Mouse (Mus musculus) gastrocnemius, adult 2 months (tissue): ENCODE data around the gene Rint1. TPM values are rescaled to one million over a fixed set of nuclear protein-coding genes. Genes with fewer than 3 reads are reported as not detected.

Source experiments
- DNase-seq: peaks from one replicate; pipeline ENCODE4 v3.0.0; 2022
- H3K27ac ChIP-seq: fragments of 200-600 bp; 2 replicates; pipeline ENCODE4 v1.8.1; 2022; ENCODE audit warnings: mild to moderate bottlenecking
- H3K4me3 ChIP-seq: fragments of 200-600 bp; 2 replicates; pipeline ENCODE4 v1.8.1; 2022; ENCODE audit warnings: mild to moderate bottlenecking, moderate library complexity
- CTCF ChIP-seq: fragments of 200-600 bp; IDR thresholded peaks from 2 replicates; pipeline ENCODE4 v1.8.1; 2022; ENCODE audit warnings: antibody characterized with exemption, mild to moderate bottlenecking, moderate library complexity
- intact Hi-C: fragments of 180-260 bp; cut with DNase I; formaldehyde crosslinking; loops from one replicate; pipeline ENCODE4 v1.15.1; 2025
- long read RNA-seq, 2 experiments: library from polyadenylated mRNA; stranded (forward); transcript quantifications; one replicate each; pipeline ENCODE4 v2.0.0; 2021
- total RNA-seq, 2 experiments: library from RNA; stranded (reverse); gene quantifications; 2 replicates each; pipeline ENCODE4 v1.2.3; 2021

The Rint1 gene
- 1 to 10 TPM; 7.9 to 8.1 TPM for total RNA-seq
- long read RNA-seq, experiment 1, partial matches to known transcripts: 0 of 10 reads
- long read RNA-seq, experiment 1, other reads (novel, unspliced or antisense): 4 of 10 reads
- long read RNA-seq, experiment 2, transcript Rint1-201 (15 exons, 3,298 nt): major isoform, 6 of 10 reads
- long read RNA-seq, experiment 2, partial matches to known transcripts: 2 of 10 reads
- long read RNA-seq, experiment 2, other reads (novel, unspliced or antisense): 1 of 10 reads

DNA sequence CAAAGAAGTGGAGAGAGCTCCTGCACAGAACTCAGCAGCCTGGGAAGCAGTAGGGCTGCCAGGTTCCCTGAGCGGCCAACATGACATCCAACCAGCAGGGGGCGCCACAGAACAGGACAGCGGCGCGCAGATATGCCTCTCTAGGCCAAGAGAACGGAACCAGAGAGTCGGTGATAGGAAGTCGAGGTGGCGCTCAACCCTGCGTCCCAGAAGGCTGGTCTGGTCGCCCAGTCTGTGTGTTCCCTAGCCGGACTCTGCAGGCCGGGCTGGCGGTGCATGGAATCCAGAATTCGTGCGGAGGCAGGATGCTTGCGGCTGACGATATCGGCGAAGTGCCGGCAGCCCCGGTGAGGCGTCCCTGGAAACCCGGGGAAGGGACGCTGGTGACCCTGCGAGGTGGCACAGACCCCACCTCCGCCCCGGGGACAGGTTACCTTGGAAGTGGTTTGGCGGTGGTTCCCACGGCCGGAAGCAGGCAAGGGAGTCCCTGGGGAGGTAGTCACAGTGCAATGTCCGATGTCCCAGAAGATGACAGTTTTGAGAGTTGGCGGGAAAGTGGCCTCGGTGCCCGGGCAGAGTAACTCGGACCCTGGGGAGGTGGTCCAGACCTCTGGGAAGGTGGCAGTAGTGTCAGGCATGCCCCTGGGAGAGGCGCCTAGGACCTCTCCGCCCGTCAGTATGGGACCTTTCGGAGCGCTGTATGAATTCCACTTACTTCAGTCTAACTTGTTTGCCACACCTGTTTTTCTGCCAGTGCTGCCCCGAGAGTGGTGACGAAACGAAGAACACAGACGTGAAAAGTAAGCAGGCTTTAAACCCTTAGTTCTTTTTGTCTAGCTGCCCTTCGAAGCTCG is at the start of gene Rint1:
Gene Rint1 (plus strand): TSS at position 176 of the 854 bp plus-strand sequence.
- intact Hi-C loops: loop anchor here (1.0 kb wide), 1 partner anchor 75 kb away; no protein-coding TSS in a partner anchor
- H3K27ac ChIP-seq: peak within 1 kb of the TSS; percentile 91

DNA sequence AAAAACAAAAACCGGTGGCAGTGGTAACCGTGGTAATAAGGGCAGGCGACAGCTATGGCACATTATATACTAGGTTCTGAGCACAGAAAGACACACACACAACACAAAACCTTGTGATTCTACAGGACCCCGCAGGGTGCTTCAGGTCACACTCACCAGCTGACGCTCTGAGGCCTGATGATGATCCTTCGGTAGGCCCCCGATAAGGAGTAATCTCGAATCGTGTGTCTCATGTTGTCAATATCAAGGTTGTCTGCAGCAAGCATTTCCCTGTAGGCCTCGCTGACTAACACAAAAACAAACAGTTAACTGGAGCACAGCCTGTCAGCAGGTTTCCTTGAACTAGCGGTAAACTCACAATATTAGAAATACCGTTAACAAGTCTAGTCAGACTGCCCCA is 44.2 kb upstream of the Rint1 start:
- H3K4me3 ChIP-seq: no peak overlapping the region
- no peak for DNase-seq
- no peak for TF ChIP-seq CTCF
- no peak overlapping the region for H3K27ac ChIP-seq
- intact Hi-C loops: no loop called here

More for the DNA sequence above, at the start of gene Rint1:
- H3K4me3 ChIP-seq: peak within 1 kb of the TSS; percentile 94
- DNase-seq: peak; percentile 95
- TF ChIP-seq CTCF: peak; percentile 100

DNA sequence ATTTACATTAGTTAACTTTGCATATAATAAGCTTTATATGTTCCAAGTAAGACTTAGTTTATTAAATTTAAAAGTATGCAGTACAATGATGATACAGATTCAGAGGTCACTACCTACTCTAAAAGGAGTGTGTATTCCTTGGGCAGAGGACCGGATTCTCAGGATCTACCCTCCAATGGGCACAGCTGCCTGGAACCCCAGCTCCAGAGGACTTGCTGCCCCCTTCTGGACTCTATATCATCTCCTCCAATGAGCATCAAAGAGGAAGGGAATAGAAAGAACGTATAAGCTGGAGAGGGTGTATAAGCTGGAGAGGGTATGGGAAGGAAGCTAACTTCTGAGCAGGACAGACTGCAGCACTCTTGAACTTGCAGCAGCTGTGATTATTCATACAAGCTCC is 37.6 kb upstream of the Rint1 start:
- no peak overlapping the region for H3K4me3 ChIP-seq
- peak; percentile 23 for TF ChIP-seq CTCF
- H3K27ac ChIP-seq: no peak overlapping the region
- DNase-seq: no peak
- intact Hi-C loops: loop anchor here (10.0 kb wide), 1 partner anchor 75 kb away; no protein-coding TSS in a partner anchor

DNA sequence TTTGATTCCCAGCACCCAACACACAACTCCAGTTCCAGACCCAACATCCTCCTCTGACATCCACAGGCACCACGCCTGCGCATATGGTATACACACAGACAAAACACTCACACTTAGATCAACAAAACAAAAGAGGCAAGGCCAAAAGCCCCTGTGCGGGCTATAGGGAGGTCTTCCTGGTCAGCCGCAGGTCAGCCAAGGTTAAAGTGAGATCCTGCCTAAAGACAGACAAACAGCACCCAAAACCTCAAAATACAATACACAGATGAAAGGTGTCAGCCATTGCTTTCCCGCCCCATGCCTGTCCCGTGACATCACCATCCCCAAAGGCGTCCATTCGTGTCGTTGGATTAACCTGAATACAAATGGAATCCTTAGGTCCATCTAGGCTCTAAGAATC is 31.9 kb upstream of the Rint1 start:
- intact Hi-C loops: loop anchor here (10.0 kb wide), 1 partner anchor 81 kb away; no protein-coding TSS in a partner anchor
- no peak overlapping the region for H3K4me3 ChIP-seq
- no peak for TF ChIP-seq CTCF
- H3K27ac ChIP-seq: no peak overlapping the region
- DNase-seq: no peak

DNA sequence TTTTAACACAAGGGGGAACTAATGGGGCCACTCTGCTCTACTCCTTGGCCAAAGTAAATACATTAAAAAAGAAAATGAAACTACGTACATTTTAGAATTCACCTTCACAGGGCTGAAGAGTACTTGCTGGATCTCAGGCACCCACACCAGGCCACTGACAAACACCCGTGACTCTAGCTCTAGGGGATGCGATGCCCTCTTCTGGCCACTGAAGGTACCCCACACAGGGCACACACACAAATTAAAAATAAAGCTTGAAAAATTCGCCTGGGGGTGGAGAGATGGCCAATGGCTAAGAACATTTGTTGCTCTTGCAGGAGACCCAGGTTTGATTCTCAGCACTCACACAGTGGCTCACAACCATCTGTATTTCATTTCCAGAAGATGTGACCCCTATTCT is 31.1 kb upstream of the Rint1 start:
- no peak for DNase-seq
- Histone ChIP-seq H3K27ac (no peak overlapping the region), H3K4me3 (no peak overlapping the region)
- intact Hi-C loops: loop anchor here (10.0 kb wide), 1 partner anchor 82 kb away; no protein-coding TSS in a partner anchor
- TF ChIP-seq CTCF: 0 out of 2 replicates have a peak, but pooled peaks have one; percentile 1

DNA sequence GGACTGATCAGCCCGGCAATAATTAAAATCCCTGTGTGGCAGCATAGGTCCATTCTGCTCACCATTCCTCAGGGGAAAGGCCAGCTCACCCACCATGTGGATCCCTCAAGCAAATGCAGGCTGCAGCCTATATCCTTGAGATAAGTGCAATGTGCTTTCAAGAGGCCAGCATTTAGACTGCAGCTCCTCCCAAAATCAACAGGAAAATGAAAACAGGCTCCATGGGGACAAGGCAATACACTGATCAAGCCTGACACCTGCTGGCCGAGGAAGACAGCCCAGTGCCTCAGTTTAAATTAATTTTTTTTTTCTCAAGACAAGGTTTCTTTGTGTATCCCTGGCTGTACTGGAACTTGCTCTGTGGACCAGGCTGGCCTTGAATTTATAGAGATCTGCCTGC is 28.9 kb upstream of the Rint1 start:
- Histone ChIP-seq H3K27ac (no peak overlapping the region), H3K4me3 (no peak overlapping the region)
- DNase-seq: peak; percentile 25
- peak; percentile 61 for TF ChIP-seq CTCF
- intact Hi-C loops: loop anchor here (10.0 kb wide), 1 partner anchor 84 kb away; no protein-coding TSS in a partner anchor

DNA sequence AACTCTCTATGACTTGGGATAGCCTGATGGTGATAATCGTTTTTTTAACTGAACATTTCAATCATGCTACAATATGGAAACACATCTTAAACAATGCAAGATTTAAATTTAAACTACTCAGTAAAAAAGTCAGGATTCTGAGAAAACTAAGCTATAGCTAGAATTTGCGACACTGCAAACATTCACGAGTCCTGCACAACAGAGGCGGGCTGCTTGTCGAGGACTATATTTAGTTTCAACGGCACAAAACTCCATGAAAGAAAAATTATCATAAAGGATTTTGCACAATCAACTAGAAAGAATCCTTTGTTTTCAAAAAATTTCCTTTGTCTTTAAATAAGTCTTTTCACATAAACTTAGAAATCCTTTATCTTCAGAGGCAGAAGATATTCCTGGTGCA is 25.0 kb upstream of the Rint1 start:
- TF ChIP-seq CTCF: no peak
- Histone ChIP-seq H3K27ac (no peak overlapping the region), H3K4me3 (no peak overlapping the region)
- no peak for DNase-seq
- intact Hi-C loops: no loop called here

DNA sequence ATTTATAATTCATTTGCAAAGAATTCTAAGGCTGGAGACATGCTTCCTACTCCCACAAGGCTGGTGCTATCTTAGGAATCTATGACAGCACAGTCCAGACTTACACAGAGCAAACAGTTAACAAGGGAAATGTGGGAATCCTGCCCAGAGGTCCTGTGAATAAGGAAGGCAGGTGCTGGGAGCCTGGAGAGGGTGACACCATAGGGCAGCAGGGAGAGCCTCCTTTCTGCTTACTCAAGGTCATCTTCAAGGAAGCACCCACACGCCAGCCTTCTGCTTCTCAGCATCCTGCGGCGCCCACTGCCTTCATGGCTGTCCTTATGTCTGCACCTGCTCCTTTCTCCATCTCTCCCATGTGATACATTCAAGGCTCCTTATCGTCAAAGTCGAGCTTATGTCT is 23.0 kb upstream of the Rint1 start:
- DNase-seq: no peak
- Histone ChIP-seq H3K4me3 (no peak overlapping the region), H3K27ac (no peak overlapping the region)
- no peak for TF ChIP-seq CTCF
- intact Hi-C loops: no loop called here

DNA sequence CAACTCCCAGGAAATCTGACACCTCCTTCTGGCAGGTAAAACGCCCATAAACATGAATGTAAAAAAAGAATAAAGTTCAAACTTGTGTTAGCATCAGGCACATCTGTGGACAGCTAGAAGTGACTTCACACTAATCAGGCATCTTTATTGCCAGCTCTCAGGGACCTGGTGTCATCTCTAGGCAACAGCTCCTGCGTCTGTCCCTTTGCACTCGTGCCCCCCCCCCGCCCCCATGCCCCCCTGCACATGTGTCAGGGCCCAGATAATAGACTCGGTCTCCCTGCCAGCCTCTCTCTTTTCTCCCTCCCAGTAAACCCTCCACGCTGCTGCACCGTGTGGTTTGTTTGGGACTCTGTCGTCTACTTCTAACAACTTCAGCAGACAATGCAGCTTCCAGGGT is 16.4 kb upstream of the Rint1 start:
- no peak for DNase-seq
- Histone ChIP-seq H3K27ac (no peak overlapping the region), H3K4me3 (no peak overlapping the region)
- intact Hi-C loops: no loop called here
- TF ChIP-seq CTCF: no peak

DNA sequence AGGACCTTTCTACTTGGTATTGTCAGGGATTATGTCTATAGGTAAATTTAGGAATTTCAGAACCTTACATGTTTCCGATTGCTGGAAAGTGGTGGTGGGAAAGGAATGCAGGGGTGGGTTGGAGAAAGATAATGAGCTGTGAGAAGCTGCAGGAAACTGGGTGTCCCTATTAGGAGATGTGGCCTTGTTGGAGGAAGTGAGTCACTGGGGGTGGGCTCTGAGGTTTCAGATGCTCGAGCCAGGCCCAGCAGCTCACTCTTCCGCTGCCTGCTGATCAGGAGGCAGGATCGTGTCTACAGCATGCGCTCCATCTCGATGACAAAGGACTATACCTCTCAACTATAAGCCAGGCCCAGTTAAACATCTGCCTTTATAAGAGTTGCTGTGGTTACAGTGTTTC is 13.3 kb upstream of the Rint1 start:
- no peak for DNase-seq
- TF ChIP-seq CTCF: no peak
- Histone ChIP-seq H3K4me3 (no peak overlapping the region), H3K27ac (no peak overlapping the region)
- intact Hi-C loops: no loop called here

DNA sequence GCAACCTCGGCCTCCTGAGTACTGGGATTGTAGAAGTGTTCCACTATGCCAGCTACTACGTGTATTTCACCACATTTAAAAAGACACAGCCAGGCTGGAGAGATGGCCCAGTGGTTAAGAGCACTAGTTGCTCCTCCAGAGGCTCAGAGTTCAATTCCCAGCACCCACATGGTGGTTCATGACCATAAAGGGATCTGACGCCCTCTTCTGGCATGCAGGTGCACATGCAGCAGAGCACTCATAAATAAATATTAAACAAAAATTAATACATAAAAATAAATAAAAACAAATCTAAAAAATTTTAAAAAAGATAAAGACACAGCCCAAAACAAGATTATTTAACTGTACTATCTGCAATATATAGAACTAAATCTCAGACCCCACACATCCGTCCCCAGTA is 7.0 kb upstream of the Rint1 start:
- intact Hi-C loops: no loop called here
- DNase-seq: no peak
- H3K4me3 ChIP-seq: no peak overlapping the region
- no peak overlapping the region for H3K27ac ChIP-seq
- no peak; the same call in 1 of the 2 replicates for TF ChIP-seq CTCF

DNA sequence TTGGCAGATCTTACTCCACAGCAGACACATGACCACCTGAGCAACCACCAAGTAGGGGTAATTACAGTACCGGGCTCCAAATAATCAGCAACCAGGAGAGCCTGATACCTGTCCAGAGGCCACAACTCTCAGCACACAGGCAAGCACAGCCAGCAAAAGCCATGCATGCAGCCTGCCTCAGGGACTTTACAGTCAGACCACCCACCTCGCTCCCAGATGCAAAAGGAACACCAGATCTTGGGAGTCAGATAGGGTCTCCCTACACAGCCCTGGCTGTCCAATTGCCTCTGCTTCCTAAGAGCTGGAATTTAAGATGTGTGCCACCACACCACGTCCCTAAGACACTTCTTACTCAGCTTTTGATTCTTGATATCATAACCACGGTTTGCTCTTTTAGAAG is 6.3 kb upstream of the Rint1 start:
- no peak for TF ChIP-seq CTCF
- intact Hi-C loops: no loop called here
- H3K4me3 ChIP-seq: no peak overlapping the region
- no peak overlapping the region for H3K27ac ChIP-seq
- no peak for DNase-seq

DNA sequence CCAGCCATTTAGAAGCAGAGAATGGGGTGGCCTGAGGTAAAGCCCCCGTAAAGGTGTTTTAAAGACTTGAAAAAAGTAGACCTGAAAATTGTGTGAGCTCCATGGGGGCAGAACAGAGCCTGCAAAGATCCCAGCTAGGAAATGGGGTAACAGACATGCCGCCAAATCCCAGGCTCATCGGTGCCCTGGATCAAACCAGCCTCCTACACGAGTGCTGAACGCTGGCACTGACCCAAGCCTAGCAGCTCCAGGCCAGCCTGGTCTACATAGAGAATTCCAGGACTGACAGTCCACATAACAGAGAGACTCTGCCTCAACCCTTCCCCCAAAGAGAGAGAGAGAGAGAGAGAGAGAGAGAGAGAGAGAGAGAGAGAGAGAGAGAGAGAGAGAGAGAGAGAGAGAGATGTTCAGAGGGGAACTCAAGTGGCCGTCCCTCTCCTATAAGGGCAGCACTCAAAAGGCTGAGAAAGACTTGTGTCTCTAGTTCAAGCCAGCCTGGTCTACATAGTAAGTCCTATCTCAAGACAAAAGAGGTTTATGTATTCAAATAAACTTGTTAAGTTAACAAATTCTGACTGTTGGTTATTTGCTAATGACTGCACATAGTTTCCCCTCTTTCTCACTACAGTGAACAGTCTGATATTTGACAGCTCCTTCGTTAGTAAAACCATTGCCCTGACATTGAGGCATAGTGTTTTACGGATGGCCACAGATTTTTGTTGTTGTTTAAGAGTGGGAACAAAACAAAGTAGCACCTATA is 5.3 kb upstream of the Rint1 start:
- peak; percentile 18 for DNase-seq
- intact Hi-C loops: no loop called here
- no peak for TF ChIP-seq CTCF
- Histone ChIP-seq H3K27ac (peak overlapping the region; percentile 91), H3K4me3 (peak overlapping the region; percentile 84)
